Mouse (Mus musculus): ENCODE measurements around the gene Arrb2. TPM values are rescaled to one million over a fixed set of nuclear protein-coding genes. Genes with fewer than 3 reads are reported as not detected.
"Not testable (repeated sequence)": the region's sequence is repeated elsewhere in the genome, so short reads cannot be mapped to it uniquely, and the experiment has no call there.

Arrb2 gene
- polyA plus RNA-seq, 1 experiment from 2014 or later, result 19.0 TPM

- ATAC-seq (ENCODE audit: low read depth) (no peak), DNase-seq (ENCODE audit: low spot score) (peak; percentile 77)
- WGBS, result 10% methylated on average over 3 of the region's 3 CpGs
- H3K36me3 ChIP-seq (ENCODE audit: control insufficient read depth, insufficient read depth, low read length), result no peaks in the 10 kb centered on the region
- no peak overlapping the region for H3K4me2 ChIP-seq (ENCODE audit: low read depth, low read length)
- H3K27ac ChIP-seq (replicated peaks; ENCODE audit: low read depth, low read length), result no peak overlapping the region
- H3K4me3 ChIP-seq (ENCODE audit: low read depth, low read length), result no peak overlapping the region
- peaks cover 2% of the 10 kb centered on the region; the same call in 1 of the 2 replicates for H3K4me1 ChIP-seq (ENCODE audit: control insufficient read depth, insufficient read depth, low read length)
- no peaks in the 10 kb centered on the region for H3K9me3 ChIP-seq (ENCODE audit: control insufficient read depth, low read length)
- no peak overlapping the region for H3K9ac ChIP-seq (ENCODE audit: low read depth, low read length)
- H3K27me3 ChIP-seq (replicated peaks; ENCODE audit: control insufficient read depth, insufficient read depth, low read length), result no peaks in the 10 kb centered on the region
Measured at GRCm38 (mm10) chr11:70413961-70414360, 18.5 kb upstream of the Arrb2 start.

- H3K9me3 ChIP-seq (ENCODE audit: control insufficient read depth, low read length), result no peaks in the 10 kb centered on the region
- ATAC-seq (ENCODE audit: low read depth), result no peak
- 73% methylated on average over 4 of the region's 4 CpGs for WGBS
Measured at GRCm38 (mm10) chr11:70418199-70418598, 14.2 kb upstream of the Arrb2 start.

GRCm38 (mm10) chr11:70419486-70419885 is 12.9 kb upstream of the Arrb2 start:
- no peak for DNase-seq (ENCODE audit: low spot score)
- no peaks in the 10 kb centered on the region for H3K27me3 ChIP-seq (replicated peaks; ENCODE audit: control insufficient read depth, insufficient read depth, low read length)
- no peak overlapping the region for H3K9ac ChIP-seq (ENCODE audit: low read depth, low read length)
- no peak overlapping the region for H3K4me2 ChIP-seq (ENCODE audit: low read depth, low read length)
- WGBS, result 69% methylated on average over 5 of the region's 5 CpGs
- no peaks in the 10 kb centered on the region for H3K36me3 ChIP-seq (ENCODE audit: control insufficient read depth, insufficient read depth, low read length)
- no peak for ATAC-seq (ENCODE audit: low read depth)
- no peak overlapping the region for H3K4me3 ChIP-seq (ENCODE audit: low read depth, low read length)
- H3K4me1 ChIP-seq (ENCODE audit: control insufficient read depth, insufficient read depth, low read length), result no peaks in the 10 kb centered on the region
- H3K27ac ChIP-seq (replicated peaks; ENCODE audit: low read depth, low read length), result no peak overlapping the region
- no peaks in the 10 kb centered on the region for H3K9me3 ChIP-seq (ENCODE audit: control insufficient read depth, low read length)

More at GRCm38 (mm10) chr11:70418199-70418598, 14.2 kb upstream of the Arrb2 start:
- H3K27me3 ChIP-seq (replicated peaks; ENCODE audit: control insufficient read depth, insufficient read depth, low read length), result no peaks in the 10 kb centered on the region
- H3K4me3 ChIP-seq (ENCODE audit: low read depth, low read length), result no peak overlapping the region
- H3K4me1 ChIP-seq (ENCODE audit: control insufficient read depth, insufficient read depth, low read length), result no peaks in the 10 kb centered on the region
- no peaks in the 10 kb centered on the region for H3K36me3 ChIP-seq (ENCODE audit: control insufficient read depth, insufficient read depth, low read length)
- no peak overlapping the region for H3K4me2 ChIP-seq (ENCODE audit: low read depth, low read length)
- H3K9ac ChIP-seq (ENCODE audit: low read depth, low read length), result no peak overlapping the region
- no peak for DNase-seq (ENCODE audit: low spot score)
- H3K27ac ChIP-seq (replicated peaks; ENCODE audit: low read depth, low read length), result no peak overlapping the region

- 72% methylated on average over 6 of the region's 6 CpGs for WGBS
Measured at GRCm38 (mm10) chr11:70426598-70426997, 5.8 kb upstream of the Arrb2 start.

GRCm38 (mm10) chr11:70431574-70431973 is 861 bp upstream of the Arrb2 start:
- ATAC-seq (ENCODE audit: low read depth) (no peak), DNase-seq (ENCODE audit: low spot score) (no peak)
- no peaks in the 10 kb centered on the region for H3K9me3 ChIP-seq (ENCODE audit: control insufficient read depth, low read length)
- peak overlapping the region; percentile 80 for H3K4me2 ChIP-seq (ENCODE audit: low read depth, low read length)
- peaks cover 13% of the 10 kb centered on the region; the same call in 1 of the 2 replicates for H3K4me1 ChIP-seq (ENCODE audit: control insufficient read depth, insufficient read depth, low read length)
- H3K4me3 ChIP-seq (ENCODE audit: low read depth, low read length), result peak overlapping the region; percentile 85
- H3K27ac ChIP-seq (replicated peaks; ENCODE audit: low read depth, low read length), result peak overlapping the region; percentile 87
- peak overlapping the region; percentile 85; the same call in 1 of the 2 replicates for H3K9ac ChIP-seq (ENCODE audit: low read depth, low read length)
- no peaks in the 10 kb centered on the region for H3K27me3 ChIP-seq (replicated peaks; ENCODE audit: control insufficient read depth, insufficient read depth, low read length)
- H3K36me3 ChIP-seq (ENCODE audit: control insufficient read depth, insufficient read depth, low read length), result peaks cover 9% of the 10 kb centered on the region; the same call in 1 of the 2 replicates
- WGBS, result 24% methylated on average over 5 of the region's 5 CpGs

More at GRCm38 (mm10) chr11:70426598-70426997, 5.8 kb upstream of the Arrb2 start:
- H3K4me3 ChIP-seq (ENCODE audit: low read depth, low read length); H3K36me3 ChIP-seq (ENCODE audit: control insufficient read depth, insufficient read depth, low read length); DNase-seq (ENCODE audit: low spot score); H3K9me3 ChIP-seq (ENCODE audit: control insufficient read depth, low read length); H3K27me3 ChIP-seq (replicated peaks; ENCODE audit: control insufficient read depth, insufficient read depth, low read length); H3K4me1 ChIP-seq (ENCODE audit: control insufficient read depth, insufficient read depth, low read length); H3K27ac ChIP-seq (replicated peaks; ENCODE audit: low read depth, low read length); H3K9ac ChIP-seq (ENCODE audit: low read depth, low read length); H3K4me2 ChIP-seq (ENCODE audit: low read depth, low read length); ATAC-seq (ENCODE audit: low read depth): not testable (repeated sequence)

GRCm38 (mm10) chr11:70432895-70433568 is 597 bp downstream of the Arrb2 start:
- H3K9me3 ChIP-seq (ENCODE audit: control insufficient read depth, low read length), result no peaks in the 10 kb centered on the region
- H3K4me3 ChIP-seq (ENCODE audit: low read depth, low read length), result peak overlapping the region; percentile 85
- peak overlapping the region; percentile 87 for H3K27ac ChIP-seq (replicated peaks; ENCODE audit: low read depth, low read length)
- WGBS, result 8% methylated on average over 15 of the region's 15 CpGs
- peak overlapping the region; percentile 80 for H3K4me2 ChIP-seq (ENCODE audit: low read depth, low read length)
- no peaks in the 10 kb centered on the region for H3K27me3 ChIP-seq (replicated peaks; ENCODE audit: control insufficient read depth, insufficient read depth, low read length)
- ATAC-seq (ENCODE audit: low read depth) (peak; percentile 48), DNase-seq (ENCODE audit: low spot score) (peak; percentile 63)
- peaks cover 24% of the 10 kb centered on the region for H3K36me3 ChIP-seq (ENCODE audit: control insufficient read depth, insufficient read depth, low read length)
- H3K9ac ChIP-seq (ENCODE audit: low read depth, low read length), result peak overlapping the region; percentile 85
- H3K4me1 ChIP-seq (ENCODE audit: control insufficient read depth, insufficient read depth, low read length), result peaks cover 13% of the 10 kb centered on the region; the same call in 1 of the 2 replicates

GRCm38 (mm10) chr11:70433569-70433943 is 1.1 kb downstream of the Arrb2 start:
- no peak for ATAC-seq (ENCODE audit: low read depth)
- WGBS, result 75% methylated on average over 1 of the region's 1 CpGs
- Histone ChIP-seq H3K4me2 (ENCODE audit: low read depth, low read length) (peak overlapping the region; percentile 80), H3K4me3 (ENCODE audit: low read depth, low read length) (peak overlapping the region; percentile 85), H3K36me3 (ENCODE audit: control insufficient read depth, insufficient read depth, low read length) (peaks cover 28% of the 10 kb centered on the region), H3K4me1 (ENCODE audit: control insufficient read depth, insufficient read depth, low read length) (peaks cover 13% of the 10 kb centered on the region; the same call in 1 of the 2 replicates), H3K9ac (ENCODE audit: low read depth, low read length) (peak overlapping the region; percentile 85), H3K27ac (replicated peaks; ENCODE audit: low read depth, low read length) (no peak overlapping the region), H3K27me3 (replicated peaks; ENCODE audit: control insufficient read depth, insufficient read depth, low read length) (no peaks in the 10 kb centered on the region), H3K9me3 (ENCODE audit: control insufficient read depth, low read length) (no peaks in the 10 kb centered on the region)
- DNase-seq (ENCODE audit: low spot score), result no peak

- peaks cover 32% of the 10 kb centered on the region for H3K36me3 ChIP-seq (ENCODE audit: control insufficient read depth, insufficient read depth, low read length)
- H3K9ac ChIP-seq (ENCODE audit: low read depth, low read length), result no peak overlapping the region; the same call in 1 of the 2 replicates
- H3K4me2 ChIP-seq (ENCODE audit: low read depth, low read length), result peak overlapping the region; percentile 80
- no peaks in the 10 kb centered on the region for H3K9me3 ChIP-seq (ENCODE audit: control insufficient read depth, low read length)
- no peak overlapping the region for H3K27ac ChIP-seq (replicated peaks; ENCODE audit: low read depth, low read length)
- no peaks in the 10 kb centered on the region for H3K27me3 ChIP-seq (replicated peaks; ENCODE audit: control insufficient read depth, insufficient read depth, low read length)
- H3K4me1 ChIP-seq (ENCODE audit: control insufficient read depth, insufficient read depth, low read length), result peaks cover 13% of the 10 kb centered on the region; the same call in 1 of the 2 replicates
- no peak for ATAC-seq (ENCODE audit: low read depth)
- H3K4me3 ChIP-seq (ENCODE audit: low read depth, low read length), result peak overlapping the region; percentile 85; the same call in 1 of the 2 replicates
- no peak for DNase-seq (ENCODE audit: low spot score)
- 90% methylated on average over 3 of the region's 3 CpGs for WGBS
Measured at GRCm38 (mm10) chr11:70433951-70434350, 1.5 kb downstream of the Arrb2 start.

GRCm38 (mm10) chr11:70435476-70435875 is 3.0 kb downstream of the Arrb2 start:
- DNase-seq (ENCODE audit: low spot score) (no peak), ATAC-seq (ENCODE audit: low read depth) (no peak)
- no peak overlapping the region for H3K9ac ChIP-seq (ENCODE audit: low read depth, low read length)
- no peak overlapping the region for H3K27ac ChIP-seq (replicated peaks; ENCODE audit: low read depth, low read length)
- no peaks in the 10 kb centered on the region for H3K27me3 ChIP-seq (replicated peaks; ENCODE audit: control insufficient read depth, insufficient read depth, low read length)
- H3K4me1 ChIP-seq (ENCODE audit: control insufficient read depth, insufficient read depth, low read length), result peaks cover 13% of the 10 kb centered on the region; the same call in 1 of the 2 replicates
- no peak overlapping the region for H3K4me2 ChIP-seq (ENCODE audit: low read depth, low read length)
- 69% methylated on average over 4 of the region's 5 CpGs for WGBS
- no peaks in the 10 kb centered on the region for H3K9me3 ChIP-seq (ENCODE audit: control insufficient read depth, low read length)
- H3K36me3 ChIP-seq (ENCODE audit: control insufficient read depth, insufficient read depth, low read length), result peaks cover 46% of the 10 kb centered on the region
- H3K4me3 ChIP-seq (ENCODE audit: low read depth, low read length), result no peak overlapping the region

Data from embryonic facial prominence, embryonic 14.5 days (tissue).